Mouse (Mus musculus) kidney, embryonic 15.5 days (tissue): ENCODE results near the gene Fa2h. TPM values are rescaled to one million over a fixed set of nuclear protein-coding genes. Genes with fewer than 3 reads are reported as not detected.
"Not testable (repeated sequence)": the region's sequence is repeated elsewhere in the genome, so short reads cannot be mapped to it uniquely, and the experiment has no call there.

Source experiments
- ATAC-seq: fragments of 200-750 bp; cut with Nextera tagmentation; replicated peaks from 2 replicates; pipeline ENCODE4 v1.8.0; 2017; ENCODE audit warnings: moderate TSS enrichment; ENCODE audit not compliant: low FRiP score
- H3K27ac ChIP-seq: fragments of 300-500 bp; sonication (generic); 2 replicates; pipeline ENCODE4 v1.5.1; 2015; ENCODE audit warnings: mild to moderate bottlenecking, inconsistent platforms
- H3K27me3 ChIP-seq: fragments of 300-500 bp; sonication (generic); 2 replicates; pipeline ENCODE4 v1.6.1; 2015; ENCODE audit warnings: inconsistent platforms
- H3K36me3 ChIP-seq: fragments of 300-500 bp; sonication (generic); 2 replicates; pipeline ENCODE4 v1.6.1; 2015; ENCODE audit warnings: inconsistent platforms
- H3K4me1 ChIP-seq: fragments of 300-500 bp; sonication (generic); 2 replicates; pipeline ENCODE4 v1.6.1; 2015; ENCODE audit warnings: inconsistent platforms
- H3K4me2 ChIP-seq: fragments of 300-500 bp; sonication (generic); 2 replicates; pipeline ENCODE4 v1.6.1; 2015; ENCODE audit warnings: moderate library complexity, mild to moderate bottlenecking, inconsistent platforms
- H3K4me3 ChIP-seq: fragments of 300-500 bp; sonication (generic); replicated peaks from 2 replicates; pipeline ENCODE4 v1.5.1; 2015; ENCODE audit warnings: mild to moderate bottlenecking, inconsistent platforms
- H3K9ac ChIP-seq: fragments of 300-500 bp; sonication (generic); 2 replicates; pipeline ENCODE4 v1.6.1; 2015; ENCODE audit warnings: mild to moderate bottlenecking, inconsistent platforms
- H3K9me3 ChIP-seq: fragments of 300-500 bp; sonication (generic); replicated peaks from 2 replicates; pipeline ENCODE4 v1.6.1; 2016; ENCODE audit warnings: inconsistent platforms
- WGBS: fragments of 180-500 bp; shearing (Covaris S2); methylation state at CpG from one replicate; pipeline ENCODE4 v1.1.7; 2015; ENCODE audit warnings: mixed read lengths; 5-methylcytosine and 5-hydroxymethylcytosine counted together
- polyA plus RNA-seq: library from polyadenylated mRNA; unstranded; fragments of >200 nt; fragmentation: Nextera tagmentation; extraction: Ambion mirVana; gene quantifications from 2 replicates; pipeline ENCODE4 v1.2.1, GENCODE M21; 2015

Gene Fa2h
- polyA plus RNA-seq, 1 experiment from 2014 or later: 1.0 TPM

DNA sequence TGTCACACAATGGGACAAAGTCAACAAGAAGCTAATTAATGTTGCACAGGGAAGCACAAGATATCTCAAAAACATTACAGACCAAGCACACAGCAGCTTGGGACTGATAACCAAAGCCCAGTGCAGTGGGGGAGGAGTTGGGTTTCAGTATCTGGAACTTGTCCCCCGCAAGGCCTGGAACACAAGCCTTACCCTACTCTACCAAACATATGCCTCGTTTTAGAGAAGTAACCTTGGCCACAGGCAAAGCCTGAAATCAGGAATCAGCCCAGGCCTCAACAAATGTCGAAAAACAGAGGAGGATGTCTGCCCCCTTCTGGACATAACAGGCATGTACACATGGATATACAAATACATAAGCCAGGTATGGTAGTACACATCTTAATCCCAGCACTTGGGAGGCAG, 80.9 kb downstream of the Fa2h start:
- Histone ChIP-seq H3K27ac (no peak overlapping the region), H3K4me3 (no peak overlapping the region), H3K9me3 (no peaks in the 10 kb centered on the region), H3K27me3 (no peaks in the 10 kb centered on the region), H3K4me2 (no peak overlapping the region), H3K4me1 (no peaks in the 10 kb centered on the region), H3K36me3 (no peaks in the 10 kb centered on the region), H3K9ac (no peak overlapping the region)
- WGBS: 79% methylated on average over 3 of the region's 3 CpGs
- no peak for ATAC-seq

GRCm38 (mm10) chr8:111310006-111310405, 83.6 kb downstream of the Fa2h start:
- not testable (repeated sequence) for H3K4me2 ChIP-seq, ATAC-seq
- WGBS: 92% methylated on average over 15 of the region's 15 CpGs

DNA sequence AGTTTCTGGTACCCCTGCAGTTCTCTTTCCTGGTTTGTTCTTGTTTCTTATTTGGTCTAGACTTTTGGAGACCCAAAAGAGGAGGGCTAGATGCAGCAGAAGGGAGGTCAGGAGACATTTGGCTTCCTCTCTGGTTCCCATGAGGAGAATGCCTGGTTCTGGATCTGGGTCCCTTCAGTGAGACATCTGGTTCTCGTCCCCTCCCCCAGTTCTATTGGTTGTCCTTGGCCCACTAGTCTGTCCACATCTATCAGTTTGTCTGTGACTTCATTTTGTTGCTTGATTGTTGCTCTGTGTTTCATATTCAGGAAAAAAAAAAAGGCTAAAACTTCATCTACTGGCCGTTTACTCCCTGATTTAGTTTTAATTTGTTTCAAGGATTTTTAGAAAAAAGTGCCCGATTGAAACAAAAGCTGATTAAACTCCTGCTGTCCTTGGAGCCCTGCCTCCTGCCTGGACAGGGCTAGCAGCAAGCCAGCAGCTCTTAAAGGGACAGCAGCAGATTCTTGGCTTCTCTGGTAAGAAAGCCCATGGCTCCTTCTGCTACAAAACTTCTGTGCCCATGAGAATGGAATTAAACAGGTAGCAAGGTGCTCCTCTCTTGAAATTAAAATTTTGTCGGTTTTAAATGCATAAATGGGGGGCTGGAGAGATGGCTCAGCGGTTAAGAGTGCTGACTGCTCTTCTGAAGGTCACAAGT, 88.4 kb downstream of the Fa2h start:
- no peak for ATAC-seq
- no peak overlapping the region for H3K9ac ChIP-seq
- H3K27me3 ChIP-seq: no peaks in the 10 kb centered on the region
- peaks cover 3% of the 10 kb centered on the region; the same call in 1 of the 2 replicates for H3K4me1 ChIP-seq
- no peaks in the 10 kb centered on the region for H3K36me3 ChIP-seq
- no peak overlapping the region for H3K4me2 ChIP-seq
- H3K9me3 ChIP-seq: no peaks in the 10 kb centered on the region
- H3K4me3 ChIP-seq: no peak overlapping the region
- WGBS: 32% methylated on average over 5 of the region's 5 CpGs
- H3K27ac ChIP-seq: no peak overlapping the region

More at GRCm38 (mm10) chr8:111310006-111310405, 83.6 kb downstream of the Fa2h start:
- not testable (repeated sequence) for H3K36me3 ChIP-seq, H3K27me3 ChIP-seq, H3K27ac ChIP-seq, H3K9ac ChIP-seq, H3K9me3 ChIP-seq, H3K4me1 ChIP-seq, H3K4me3 ChIP-seq

DNA sequence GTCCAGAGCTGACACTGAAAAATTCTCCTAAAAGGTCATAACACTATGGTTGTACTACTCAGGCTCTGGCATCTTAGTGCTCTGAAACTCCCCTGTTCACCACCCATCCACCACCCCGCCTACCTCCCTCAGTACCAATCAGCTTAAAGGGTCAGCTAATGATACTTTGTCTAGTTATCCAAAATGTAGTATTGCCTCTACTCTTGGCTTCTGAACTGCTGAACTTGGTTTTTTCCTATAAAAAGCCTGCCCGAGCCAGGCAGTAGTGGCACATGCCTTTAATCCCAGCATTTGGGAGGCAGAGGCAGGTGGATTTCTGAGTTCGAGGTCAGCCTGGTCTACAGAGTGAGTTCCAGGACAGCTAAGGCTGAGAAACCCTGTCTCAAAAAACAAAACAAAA, 89.3 kb downstream of the Fa2h start:
- Histone ChIP-seq H3K27ac (no peak overlapping the region), H3K9me3 (no peaks in the 10 kb centered on the region), H3K4me2 (no peak overlapping the region), H3K4me1 (peaks cover 3% of the 10 kb centered on the region; the same call in 1 of the 2 replicates), H3K27me3 (no peaks in the 10 kb centered on the region), H3K9ac (no peak overlapping the region), H3K4me3 (no peak overlapping the region), H3K36me3 (no peaks in the 10 kb centered on the region)
- no peak for ATAC-seq
- 92% methylated on average over 3 of the region's 3 CpGs for WGBS

DNA sequence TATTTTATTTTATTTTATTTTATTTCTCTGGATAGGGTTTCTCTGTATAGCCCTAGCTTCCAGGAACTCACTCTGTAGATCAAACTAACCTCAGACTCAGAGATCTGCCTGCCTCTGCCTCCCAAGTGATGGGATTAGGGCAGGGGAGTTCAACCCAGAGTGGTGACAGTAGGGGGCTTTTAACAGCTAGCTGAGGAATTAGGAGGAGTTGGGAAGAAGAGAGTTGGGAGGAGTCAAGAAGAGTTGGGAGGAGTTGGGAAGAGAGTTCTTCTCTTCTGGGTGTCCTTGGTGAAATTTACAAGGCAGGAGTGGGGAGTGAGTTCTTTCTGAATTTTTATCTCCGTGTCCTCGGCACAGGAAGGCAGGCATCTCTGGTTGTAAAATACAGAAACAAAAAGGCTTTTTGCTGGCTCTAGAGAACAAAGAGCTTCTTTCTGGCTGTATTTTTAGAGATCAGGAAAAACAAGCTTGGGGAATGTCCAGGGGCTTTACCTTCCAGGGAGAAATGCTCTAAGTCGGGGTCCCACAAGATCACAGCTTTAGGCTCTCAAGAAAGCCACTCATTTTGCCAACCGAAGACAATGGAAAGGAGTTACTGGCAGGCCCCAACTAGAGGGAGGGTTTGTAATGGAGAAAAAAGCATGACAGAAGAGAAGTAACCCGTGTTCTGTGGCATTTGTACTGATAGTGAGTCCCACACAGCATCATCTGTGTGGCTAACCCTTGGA, 90.4 kb downstream of the Fa2h start:
- not testable (repeated sequence) for H3K9ac ChIP-seq

GRCm38 (mm10) chr8:111300597-111301546, 92.8 kb downstream of the Fa2h start:
- H3K4me3 ChIP-seq: peak overlapping the region; percentile 86
- no peak for ATAC-seq
- H3K9me3 ChIP-seq: no peaks in the 10 kb centered on the region
- 66% methylated on average over 11 of the region's 11 CpGs for WGBS
- H3K9ac ChIP-seq: 0 out of 2 replicates have a peak overlapping the region, but pooled peaks have one; percentile 31
- H3K27me3 ChIP-seq: no peaks in the 10 kb centered on the region
- peaks cover 14% of the 10 kb centered on the region for H3K4me1 ChIP-seq
- H3K27ac ChIP-seq: peak overlapping the region; percentile 87
- H3K36me3 ChIP-seq: peaks cover 11% of the 10 kb centered on the region
- H3K4me2 ChIP-seq: peak overlapping the region; percentile 65

More for the DNA sequence above, 90.4 kb downstream of the Fa2h start:
- H3K9me3 ChIP-seq, H3K4me1 ChIP-seq, H3K27me3 ChIP-seq, H3K4me3 ChIP-seq, H3K4me2 ChIP-seq, ATAC-seq, H3K36me3 ChIP-seq, H3K27ac ChIP-seq: not testable (repeated sequence)
- 82% methylated on average over 5 of the region's 5 CpGs for WGBS

- ATAC-seq: peak; percentile 99
- no peaks in the 10 kb centered on the region for H3K27me3 ChIP-seq
- H3K4me1 ChIP-seq: peaks cover 12% of the 10 kb centered on the region
- peak within 1 kb of the TSS; percentile 92 for H3K9ac ChIP-seq
- H3K4me3 ChIP-seq: peak within 1 kb of the TSS; percentile 86
- H3K36me3 ChIP-seq: peaks cover 19% of the 10 kb centered on the region
- no peaks in the 10 kb centered on the region for H3K9me3 ChIP-seq
- peak within 1 kb of the TSS; percentile 65 for H3K4me2 ChIP-seq
- H3K27ac ChIP-seq: peak within 1 kb of the TSS; percentile 97
- WGBS: under 1% methylated on average over 67 of the region's 67 CpGs
These were observed 93.6 kb downstream of the Fa2h start, which contains the start of gene Rfwd3 for GRCm38 (mm10) chr8:111299821-111300568. Gene Rfwd3, minus strand, starts transcription at chr8:111300222.

DNA sequence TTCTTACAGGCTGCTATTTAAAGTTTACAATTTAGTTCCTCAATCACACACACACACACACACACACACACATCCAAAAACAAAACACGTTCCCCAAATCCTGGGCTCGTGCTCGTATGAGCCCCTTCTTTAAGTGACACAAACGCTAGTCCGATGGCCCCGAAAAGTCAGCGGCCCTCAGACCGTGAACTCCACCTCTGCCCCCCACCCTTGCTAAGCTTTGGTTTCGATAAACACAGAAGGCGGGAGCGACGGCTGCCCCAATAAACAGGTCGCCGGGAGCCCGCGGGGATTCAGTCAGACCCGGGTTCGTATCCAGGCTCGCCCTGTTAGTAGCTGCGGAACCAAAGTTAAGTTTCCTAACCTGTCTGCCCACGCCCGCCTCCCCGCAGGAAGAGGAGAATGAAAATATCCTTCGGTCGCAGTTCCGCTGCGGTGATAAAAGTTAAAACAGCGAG, 94.2 kb downstream of the Fa2h start:
- Histone ChIP-seq H3K4me2 (peak overlapping the region; percentile 65), H3K36me3 (peaks cover 24% of the 10 kb centered on the region), H3K27ac (peak overlapping the region; percentile 97), H3K4me3 (peak overlapping the region; percentile 86), H3K9me3 (no peaks in the 10 kb centered on the region), H3K27me3 (no peaks in the 10 kb centered on the region), H3K9ac (peak overlapping the region; percentile 92), H3K4me1 (peaks cover 11% of the 10 kb centered on the region)
- ATAC-seq: peak; percentile 26
- under 1% methylated on average over 28 of the region's 28 CpGs for WGBS

GRCm38 (mm10) chr8:111298011-111298410, 95.6 kb downstream of the Fa2h start:
- ATAC-seq: no peak
- Histone ChIP-seq H3K36me3 (peaks cover 38% of the 10 kb centered on the region), H3K9me3 (no peaks in the 10 kb centered on the region), H3K9ac (no peak overlapping the region), H3K27ac (no peak overlapping the region), H3K4me2 (peak overlapping the region; percentile 65), H3K4me3 (0 out of 2 replicates have a peak overlapping the region, but pooled peaks have one; percentile 86), H3K4me1 (peaks cover 11% of the 10 kb centered on the region), H3K27me3 (no peaks in the 10 kb centered on the region)
- 82% methylated on average over 1 of the region's 1 CpGs for WGBS
